Mouse (Mus musculus) E14TG2a.4 (cell line): ENCODE data around the gene Mreg.

Source experiments
- CTCF ChIP-seq: conservative IDR thresholded peaks from 2 replicates; pipeline ENCODE4 v1.5.1; 2014; ENCODE audit warnings: low read length
- NANOG ChIP-seq: IDR thresholded peaks from 2 replicates; pipeline ENCODE4 v1.6.1; 2014; ENCODE audit warnings: borderline replicate concordance, low read length, mixed read lengths
- POU5F1 ChIP-seq: IDR thresholded peaks from 2 replicates; pipeline ENCODE4 v1.6.1; 2014; ENCODE audit warnings: low read length, borderline replicate concordance

- TF ChIP-seq CTCF (no peak), NANOG (peak; percentile 31; the same call in 1 of the 2 replicates), POU5F1 (0 out of 2 replicates have a peak, but pooled peaks have one; percentile 3)
These were observed 7.0 kb downstream of the Mreg start for GRCm38 (mm10) chr1:72205113-72205512.
